Mouse (Mus musculus) heart, embryonic 12.5 days (tissue): ENCODE measurements around the gene H60b. TPM values are rescaled to one million over a fixed set of nuclear protein-coding genes. Genes with fewer than 3 reads are reported as not detected.
"Not testable (repeated sequence)": the region's sequence is repeated elsewhere in the genome, so short reads cannot be mapped to it uniquely, and the experiment has no call there.

Experiments
- ATAC-seq: fragments of 200-750 bp; cut with Nextera tagmentation; 2 replicates; pipeline ENCODE4 v1.8.0; 2017; ENCODE audit warnings: moderate TSS enrichment, moderate library complexity; ENCODE audit not compliant: insufficient number of reproducible peaks, low FRiP score
- H3K27ac ChIP-seq: fragments of 300-500 bp; sonication (generic); 2 replicates; pipeline ENCODE4 v1.5.1; 2016; ENCODE audit warnings: mild to moderate bottlenecking, moderate library complexity; ENCODE audit not compliant: poor library complexity, severe bottlenecking
- H3K27me3 ChIP-seq: fragments of 300-500 bp; sonication (generic); replicated peaks from 2 replicates; pipeline ENCODE4 v1.6.1; 2016; ENCODE audit warnings: mild to moderate bottlenecking, moderate library complexity
- H3K36me3 ChIP-seq: fragments of 300-500 bp; sonication (generic); 2 replicates; pipeline ENCODE4 v1.6.1; 2016; ENCODE audit warnings: mild to moderate bottlenecking, moderate library complexity
- H3K4me1 ChIP-seq: fragments of 300-500 bp; sonication (generic); replicated peaks from 2 replicates; pipeline ENCODE4 v1.6.1; 2016; ENCODE audit warnings: mild to moderate bottlenecking
- H3K4me2 ChIP-seq: fragments of 300-500 bp; sonication (generic); 2 replicates; pipeline ENCODE4 v1.6.1; 2016; ENCODE audit warnings: mild to moderate bottlenecking, moderate library complexity
- H3K4me3 ChIP-seq: fragments of 300-500 bp; sonication (generic); 2 replicates; pipeline ENCODE4 v1.5.1; 2016; ENCODE audit warnings: mild to moderate bottlenecking
- H3K9ac ChIP-seq: fragments of 300-500 bp; sonication (generic); 2 replicates; pipeline ENCODE4 v1.6.1; 2016; ENCODE audit warnings: mild to moderate bottlenecking, moderate library complexity
- H3K9me3 ChIP-seq: fragments of 300-500 bp; sonication (generic); replicated peaks from 2 replicates; pipeline ENCODE4 v1.6.1; 2016; ENCODE audit warnings: mild to moderate bottlenecking, moderate library complexity
- WGBS: fragments of 180-500 bp; shearing (Covaris S2); methylation state at CpG from one replicate; pipeline ENCODE4 v1.1.7; 2016; 5-methylcytosine and 5-hydroxymethylcytosine counted together
- polyA plus RNA-seq: library from polyadenylated mRNA; unstranded; fragments of >200 nt; fragmentation: Nextera tagmentation; extraction: Ambion mirVana; gene quantifications from 2 replicates; pipeline ENCODE4 v1.2.1, GENCODE M21; 2016

The H60b gene
- polyA plus RNA-seq, 1 experiment from 2014 or later = 0.55 TPM

GRCm38 (mm10) chr10:22167061-22167460 lies 8.7 kb downstream of the H60b start:
- not testable (repeated sequence) for H3K9ac ChIP-seq, H3K36me3 ChIP-seq, H3K4me1 ChIP-seq, H3K27me3 ChIP-seq, H3K4me2 ChIP-seq, ATAC-seq, H3K9me3 ChIP-seq, H3K27ac ChIP-seq, H3K4me3 ChIP-seq
- WGBS = 76% methylated on average over 1 of the region's 1 CpGs

GRCm38 (mm10) chr10:22169116-22169515 lies 10.7 kb downstream of the H60b start:
- not testable (repeated sequence) for H3K4me2 ChIP-seq, H3K9ac ChIP-seq, H3K4me1 ChIP-seq, H3K9me3 ChIP-seq, H3K36me3 ChIP-seq, ATAC-seq, H3K27ac ChIP-seq, H3K27me3 ChIP-seq, H3K4me3 ChIP-seq

GRCm38 (mm10) chr10:22172431-22173334 lies 14.3 kb downstream of the H60b start:
- H3K9me3 ChIP-seq, H3K27ac ChIP-seq, ATAC-seq, H3K4me1 ChIP-seq, H3K27me3 ChIP-seq, H3K9ac ChIP-seq, H3K36me3 ChIP-seq: not testable (repeated sequence)
- Histone ChIP-seq H3K4me2 (peak overlapping the region; percentile 51), H3K4me3 (peak overlapping the region; percentile 25; the same call in 1 of the 2 replicates)
- WGBS = 0% methylated on average over 1 of the region's 5 CpGs

- Histone ChIP-seq H3K4me3 (peak overlapping the region; percentile 25; the same call in 1 of the 2 replicates), H3K4me2 (peak overlapping the region; percentile 51)
- ATAC-seq, H3K36me3 ChIP-seq, H3K9ac ChIP-seq, H3K9me3 ChIP-seq, H3K27me3 ChIP-seq, H3K4me1 ChIP-seq, H3K27ac ChIP-seq: not testable (repeated sequence)
- 13% methylated on average over 13 of the region's 17 CpGs for WGBS
Measured at GRCm38 (mm10) chr10:22173335-22174189, 15.2 kb downstream of the H60b start.

GRCm38 (mm10) chr10:22174190-22174487 lies 15.8 kb downstream of the H60b start:
- not testable (repeated sequence) for H3K27ac ChIP-seq, H3K27me3 ChIP-seq, H3K4me1 ChIP-seq, H3K36me3 ChIP-seq, H3K9me3 ChIP-seq, ATAC-seq, H3K4me3 ChIP-seq, H3K9ac ChIP-seq, H3K4me2 ChIP-seq
- 73% methylated on average over 2 of the region's 2 CpGs for WGBS

GRCm38 (mm10) chr10:22176515-22176914 lies 18.1 kb downstream of the H60b start:
- H3K9ac ChIP-seq, H3K4me2 ChIP-seq, H3K36me3 ChIP-seq, H3K27ac ChIP-seq, H3K4me3 ChIP-seq, H3K27me3 ChIP-seq, H3K9me3 ChIP-seq, H3K4me1 ChIP-seq, ATAC-seq: not testable (repeated sequence)
- 62% methylated on average over 2 of the region's 2 CpGs for WGBS

GRCm38 (mm10) chr10:22191035-22191434 lies 32.6 kb downstream of the H60b start:
- not testable (repeated sequence) for H3K4me1 ChIP-seq, ATAC-seq, H3K27ac ChIP-seq, H3K27me3 ChIP-seq, H3K9ac ChIP-seq, H3K9me3 ChIP-seq, H3K4me3 ChIP-seq, H3K36me3 ChIP-seq
- 4% methylated on average over 10 of the region's 10 CpGs for WGBS
- peak overlapping the region; percentile 42 for H3K4me2 ChIP-seq

GRCm38 (mm10) chr10:22201352-22201751 lies 43.0 kb downstream of the H60b start:
- not testable (repeated sequence) for H3K27me3 ChIP-seq, H3K27ac ChIP-seq, H3K9me3 ChIP-seq, H3K36me3 ChIP-seq, H3K9ac ChIP-seq, ATAC-seq, H3K4me3 ChIP-seq, H3K4me2 ChIP-seq, H3K4me1 ChIP-seq
- 72% methylated on average over 2 of the region's 3 CpGs for WGBS

GRCm38 (mm10) chr10:22202784-22203583 lies 44.6 kb downstream of the H60b start:
- H3K27me3 ChIP-seq, ATAC-seq, H3K36me3 ChIP-seq, H3K27ac ChIP-seq, H3K4me3 ChIP-seq, H3K9ac ChIP-seq, H3K4me2 ChIP-seq, H3K4me1 ChIP-seq, H3K9me3 ChIP-seq: not testable (repeated sequence)
- WGBS = no CpG with 5 or more reads among the region's 2 CpGs

- H3K36me3 ChIP-seq, H3K4me2 ChIP-seq, H3K27ac ChIP-seq, H3K9me3 ChIP-seq, H3K4me3 ChIP-seq, ATAC-seq, H3K9ac ChIP-seq, H3K27me3 ChIP-seq, H3K4me1 ChIP-seq: not testable (repeated sequence)
- WGBS = 45% methylated on average over 1 of the region's 1 CpGs
Measured at GRCm38 (mm10) chr10:22206443-22206842, 48.1 kb downstream of the H60b start.
